Mouse (Mus musculus) retina, postnatal 1 day (tissue): ENCODE measurements around the gene Rtn4.
"Not testable (repeated sequence)": the region's sequence is repeated elsewhere in the genome, so short reads cannot be mapped to it uniquely, and the experiment has no call there.

ENCODE experiments used
- DNase-seq: peaks from one replicate; pipeline ENCODE4 v3.0.0-alpha.2; 2012

Rtn4 gene

GRCm38 (mm10) chr11:29714789-29715188 lies 22.0 kb downstream of the Rtn4 start:
- DNase-seq: peak; percentile 54

GRCm38 (mm10) chr11:29715499-29715898 lies 22.8 kb downstream of the Rtn4 start:
- no peak for DNase-seq

GRCm38 (mm10) chr11:29718541-29718940 lies 25.8 kb downstream of the Rtn4 start:
- peak; percentile 16 for DNase-seq

GRCm38 (mm10) chr11:29719597-29719996 lies 26.9 kb downstream of the Rtn4 start:
- no peak for DNase-seq

GRCm38 (mm10) chr11:29724213-29724612 lies 31.5 kb downstream of the Rtn4 start:
- DNase-seq: no peak

- no peak for DNase-seq
These were observed 32.4 kb downstream of the Rtn4 start for GRCm38 (mm10) chr11:29725167-29725566.

- no peak for DNase-seq
These were observed 32.9 kb downstream of the Rtn4 start for GRCm38 (mm10) chr11:29725610-29726009.

GRCm38 (mm10) chr11:29727901-29728300 lies 35.2 kb downstream of the Rtn4 start:
- DNase-seq: no peak

- DNase-seq: no peak
These were observed 47.0 kb downstream of the Rtn4 start for GRCm38 (mm10) chr11:29739752-29740151.

GRCm38 (mm10) chr11:29744760-29745430 lies 52.1 kb downstream of the Rtn4 start:
- no peak for DNase-seq

GRCm38 (mm10) chr11:29745513-29745912 lies 52.8 kb downstream of the Rtn4 start:
- DNase-seq: no peak

GRCm38 (mm10) chr11:29746203-29746602 lies 53.5 kb downstream of the Rtn4 start:
- DNase-seq: no peak

GRCm38 (mm10) chr11:29747365-29747764 lies 54.6 kb downstream of the Rtn4 start:
- no peak for DNase-seq

GRCm38 (mm10) chr11:29747881-29748280 lies 55.1 kb downstream of the Rtn4 start:
- DNase-seq: no peak

- no peak for DNase-seq
These were observed 56.2 kb downstream of the Rtn4 start for GRCm38 (mm10) chr11:29748750-29749467.

GRCm38 (mm10) chr11:29749468-29749829 lies 56.7 kb downstream of the Rtn4 start:
- no peak for DNase-seq

- no peak for DNase-seq
These were observed 58.3 kb downstream of the Rtn4 start for GRCm38 (mm10) chr11:29751013-29751412.

- no peak for DNase-seq
These were observed 59.2 kb downstream of the Rtn4 start for GRCm38 (mm10) chr11:29751648-29752611.

- not testable (repeated sequence) for DNase-seq
These were observed 63.3 kb downstream of the Rtn4 start for GRCm38 (mm10) chr11:29756007-29756406.

GRCm38 (mm10) chr11:29758617-29759016 lies 65.9 kb downstream of the Rtn4 start:
- peak; percentile 69 for DNase-seq

- DNase-seq: no peak
These were observed 68.6 kb downstream of the Rtn4 start for GRCm38 (mm10) chr11:29761387-29761786.

- DNase-seq: no peak
These were observed 70.0 kb downstream of the Rtn4 start for GRCm38 (mm10) chr11:29762768-29763167.

GRCm38 (mm10) chr11:29765063-29765462 lies 72.3 kb downstream of the Rtn4 start:
- peak; percentile 93 for DNase-seq
